Mouse (Mus musculus) brown adipose tissue, adult 24 weeks (tissue): ENCODE data around the gene Nr0b2. TPM values are rescaled to one million over a fixed set of nuclear protein-coding genes. Genes with fewer than 3 reads are reported as not detected.
"Not testable (repeated sequence)": the region's sequence is repeated elsewhere in the genome, so short reads cannot be mapped to it uniquely, and the experiment has no call there.

Experiments used
- H3K27ac ChIP-seq: fragments of 200-500 bp; replicated peaks from 2 replicates; pipeline ENCODE4 v1.5.1; 2012; ENCODE audit warnings: low read depth, mild to moderate bottlenecking, low read length
- H3K4me1 ChIP-seq: fragments of 200-500 bp; 2 replicates; pipeline ENCODE4 v1.6.1; 2012; ENCODE audit warnings: low read length, mixed read lengths; ENCODE audit not compliant: control insufficient read depth, insufficient read depth, insufficient read length
- H3K4me3 ChIP-seq: fragments of 200-500 bp; 2 replicates; pipeline ENCODE4 v1.5.1; 2012; ENCODE audit warnings: low read depth, mild to moderate bottlenecking, low read length, moderate library complexity; ENCODE audit not compliant: insufficient read depth
- polyA plus RNA-seq: library from polyadenylated mRNA; stranded (reverse); fragments of >200 nt; gene quantifications from 2 replicates; pipeline ENCODE4 v1.2.4, GENCODE M21; 2012; ENCODE audit not compliant: missing spikeins, insufficient read depth, insufficient read length

Gene Nr0b2
- polyA plus RNA-seq, result not detected in 2 replicates

- Histone ChIP-seq H3K4me1 (no peaks in the 10 kb centered on the region), H3K27ac (no peak within 1 kb of the TSS), H3K4me3 (no peak within 1 kb of the TSS)
Measured at GRCm38 (mm10) chr4:133552768-133553447, at the start of gene Nr0b2. Gene Nr0b2, plus strand, starts transcription at chr4:133553376.

DNA sequence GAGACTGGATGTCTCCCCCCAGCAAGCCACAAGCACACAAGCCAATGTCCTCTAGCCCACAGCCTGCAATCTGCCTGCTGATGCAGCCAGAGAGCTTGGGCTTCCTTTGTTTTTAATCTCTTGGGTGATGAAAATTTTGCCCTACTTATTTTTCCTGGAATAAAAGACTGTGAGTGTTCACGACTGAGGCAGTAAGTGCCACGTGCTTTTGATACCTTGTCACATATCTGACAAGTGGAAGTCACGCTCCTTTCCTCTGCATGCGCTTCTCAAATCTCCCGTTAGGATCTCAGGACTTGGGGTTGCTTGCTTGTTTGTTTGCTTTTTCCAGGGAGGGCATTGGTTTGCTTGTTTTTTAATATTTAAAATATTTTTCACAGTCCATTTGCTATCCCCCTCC, 48.9 kb upstream of the Nr0b2 start:
- no peak overlapping the region for H3K4me3 ChIP-seq
- no peaks in the 10 kb centered on the region for H3K4me1 ChIP-seq
- no peak overlapping the region for H3K27ac ChIP-seq

- H3K4me1 ChIP-seq, result no peaks in the 10 kb centered on the region
- H3K4me3 ChIP-seq, result no peak overlapping the region
- H3K27ac ChIP-seq, result no peak overlapping the region
Measured at GRCm38 (mm10) chr4:133504755-133505485, 48.3 kb upstream of the Nr0b2 start.

DNA sequence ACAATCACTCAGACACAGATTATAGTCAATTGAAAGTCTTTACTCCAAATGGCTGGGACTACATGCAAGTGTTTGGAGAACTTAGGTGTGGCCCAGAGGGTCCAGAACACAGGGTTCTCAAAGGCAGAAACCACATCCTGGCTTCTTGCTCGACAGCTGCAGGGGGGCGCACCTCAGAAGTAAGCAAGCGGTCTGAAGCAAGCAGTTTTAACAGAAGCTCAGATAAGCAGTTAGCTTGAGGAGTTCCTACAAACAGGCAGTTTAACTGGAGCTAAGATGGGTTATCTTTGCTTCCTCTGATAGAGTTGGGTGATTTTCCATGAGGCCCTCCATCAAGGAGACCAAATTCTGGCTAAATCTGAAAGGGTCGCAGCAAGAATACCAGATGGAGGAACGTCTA, 46.6 kb upstream of the Nr0b2 start:
- H3K4me1 ChIP-seq, result no peaks in the 10 kb centered on the region
- H3K4me3 ChIP-seq, result no peak overlapping the region
- H3K27ac ChIP-seq, result no peak overlapping the region

DNA sequence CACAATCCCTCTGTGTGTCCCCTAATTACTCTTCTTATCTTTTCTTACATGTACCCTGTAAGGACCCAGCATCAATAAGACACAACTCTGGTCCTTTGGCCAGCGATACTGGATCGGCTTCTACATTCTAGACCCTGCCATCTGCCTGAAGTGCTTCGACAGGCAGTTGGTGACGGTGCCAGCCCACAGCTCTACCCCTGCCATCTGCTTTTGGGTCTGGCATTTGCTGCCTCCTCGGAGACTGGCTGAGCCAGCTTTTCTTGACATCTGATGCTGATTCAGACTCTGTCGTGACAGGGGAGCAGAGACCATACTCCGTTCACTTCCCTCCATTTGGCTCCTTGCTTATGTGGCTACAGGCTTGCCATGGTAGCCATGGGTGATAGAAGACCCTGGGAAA, 44.2 kb upstream of the Nr0b2 start:
- Histone ChIP-seq H3K4me3 (no peak overlapping the region), H3K27ac (no peak overlapping the region), H3K4me1 (no peaks in the 10 kb centered on the region)

DNA sequence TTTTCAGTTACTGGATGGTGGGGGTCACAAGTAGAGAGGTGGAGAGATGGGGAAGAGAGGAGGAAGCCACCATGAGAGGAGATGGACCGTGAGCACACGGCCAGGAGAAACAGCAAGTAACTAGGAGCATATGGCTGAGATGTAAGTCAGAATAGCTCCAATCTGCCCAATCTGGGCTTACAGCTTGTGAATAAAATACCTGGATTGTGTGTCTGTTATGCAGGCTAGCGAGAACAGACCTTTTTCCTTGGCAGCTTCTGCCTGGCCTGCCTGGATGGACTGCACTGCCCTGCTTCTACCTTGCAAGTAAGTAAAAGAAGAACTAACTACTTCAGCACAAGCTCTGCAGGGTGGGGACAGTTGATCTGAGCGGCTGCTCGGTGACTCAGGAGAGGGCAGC, 42.1 kb upstream of the Nr0b2 start:
- Histone ChIP-seq H3K4me3 (no peak overlapping the region), H3K4me1 (no peaks in the 10 kb centered on the region), H3K27ac (no peak overlapping the region)

DNA sequence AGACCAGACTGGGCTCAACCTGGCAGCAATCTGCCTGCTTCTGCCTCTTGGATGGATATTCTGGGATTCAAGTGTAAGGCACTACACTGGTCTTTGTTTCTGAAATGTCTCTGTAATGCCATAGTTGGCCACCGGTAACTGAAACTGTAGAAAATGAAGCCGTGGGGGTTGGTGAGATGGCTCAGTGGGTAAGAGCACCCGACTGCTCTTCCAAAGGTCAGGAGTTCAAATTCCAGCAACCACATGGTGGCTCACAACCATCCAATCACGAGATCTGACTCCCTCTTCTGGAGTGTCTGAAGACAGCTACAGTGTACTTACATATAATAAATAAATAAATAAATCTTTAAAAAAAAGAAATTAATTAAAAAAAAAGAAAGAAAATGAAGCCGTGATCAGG, 40.7 kb upstream of the Nr0b2 start:
- H3K4me3 ChIP-seq, H3K4me1 ChIP-seq, H3K27ac ChIP-seq: not testable (repeated sequence)

GRCm38 (mm10) chr4:133512972-133513371, 40.2 kb upstream of the Nr0b2 start:
- H3K4me1 ChIP-seq, result no peaks in the 10 kb centered on the region
- H3K4me3 ChIP-seq, result no peak overlapping the region
- H3K27ac ChIP-seq, result no peak overlapping the region

GRCm38 (mm10) chr4:133518601-133519368, 34.4 kb upstream of the Nr0b2 start, which contains the start of gene Kdf1:
Gene Kdf1, plus strand, starts transcription at chr4:133518963.
- Histone ChIP-seq H3K27ac (no peak within 1 kb of the TSS), H3K4me3 (peak within 1 kb of the TSS; percentile 12; the same call in 1 of the 2 replicates), H3K4me1 (no peaks in the 10 kb centered on the region)

DNA sequence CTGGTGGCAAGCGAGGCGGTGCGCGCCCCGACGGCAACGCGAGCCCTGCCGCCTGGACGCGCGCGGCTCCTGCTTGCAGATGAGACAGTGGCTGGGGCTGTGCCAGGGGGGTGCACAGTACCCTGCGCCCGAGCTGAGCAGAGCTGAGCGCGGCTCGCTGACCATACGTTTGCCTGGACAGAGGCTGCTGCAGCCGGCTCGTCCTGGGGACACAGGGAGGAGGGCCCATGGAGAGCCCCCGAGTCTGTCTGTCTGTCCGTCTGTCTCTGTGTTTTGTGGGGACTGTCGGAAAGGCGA, 33.9 kb upstream of the Nr0b2 start:
- peak overlapping the region; percentile 12; the same call in 1 of the 2 replicates for H3K4me3 ChIP-seq
- H3K27ac ChIP-seq, result no peak overlapping the region
- H3K4me1 ChIP-seq, result no peaks in the 10 kb centered on the region

GRCm38 (mm10) chr4:133521502-133521901, 31.7 kb upstream of the Nr0b2 start:
- no peaks in the 10 kb centered on the region for H3K4me1 ChIP-seq
- H3K27ac ChIP-seq, result no peak overlapping the region
- no peak overlapping the region for H3K4me3 ChIP-seq

DNA sequence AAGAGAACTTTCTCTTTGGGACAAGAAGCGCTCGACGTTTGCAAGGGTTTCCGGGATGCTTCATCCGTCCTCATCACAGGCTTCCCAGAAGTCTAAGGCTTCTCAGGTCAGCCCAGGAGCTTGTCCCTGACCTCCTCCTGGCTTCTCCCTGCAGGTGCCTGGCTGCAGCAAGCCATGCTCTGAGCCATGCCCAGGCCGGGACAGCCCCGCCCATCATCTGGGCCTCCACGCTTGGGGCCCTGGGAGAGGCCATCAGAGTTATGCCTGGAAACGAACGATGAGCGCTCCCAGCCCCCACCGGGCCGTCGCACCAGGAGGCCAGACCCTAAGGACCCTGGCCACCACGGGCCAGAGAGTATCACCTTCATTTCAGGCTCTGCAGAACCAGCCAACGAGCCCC, 25.4 kb upstream of the Nr0b2 start:
- Histone ChIP-seq H3K4me3 (no peak overlapping the region), H3K27ac (no peak overlapping the region), H3K4me1 (no peaks in the 10 kb centered on the region)

- Histone ChIP-seq H3K4me3 (no peak overlapping the region), H3K27ac (no peak overlapping the region), H3K4me1 (no peaks in the 10 kb centered on the region)
Measured at GRCm38 (mm10) chr4:133532777-133533176, 20.4 kb upstream of the Nr0b2 start.

DNA sequence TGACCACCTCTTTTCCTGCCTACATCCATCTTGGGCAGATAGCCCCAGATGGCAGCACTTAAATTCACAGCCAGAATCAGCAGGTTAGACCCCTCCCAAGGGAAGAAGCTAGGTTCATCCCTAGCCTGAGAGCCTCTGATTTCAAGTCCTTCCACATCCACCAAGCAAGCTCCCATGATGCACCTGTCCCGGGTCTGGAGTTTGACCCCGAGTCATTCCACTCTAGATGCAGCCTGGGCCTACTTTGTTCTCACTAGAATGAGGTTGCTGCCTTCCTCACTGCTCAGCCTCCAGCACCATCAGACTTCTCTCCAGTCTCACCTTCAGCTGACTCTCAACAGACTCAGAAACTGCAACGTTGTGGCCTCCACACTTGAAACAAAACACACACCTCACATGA, 17.1 kb upstream of the Nr0b2 start:
- Histone ChIP-seq H3K4me3 (no peak overlapping the region), H3K4me1 (no peaks in the 10 kb centered on the region), H3K27ac (no peak overlapping the region)

DNA sequence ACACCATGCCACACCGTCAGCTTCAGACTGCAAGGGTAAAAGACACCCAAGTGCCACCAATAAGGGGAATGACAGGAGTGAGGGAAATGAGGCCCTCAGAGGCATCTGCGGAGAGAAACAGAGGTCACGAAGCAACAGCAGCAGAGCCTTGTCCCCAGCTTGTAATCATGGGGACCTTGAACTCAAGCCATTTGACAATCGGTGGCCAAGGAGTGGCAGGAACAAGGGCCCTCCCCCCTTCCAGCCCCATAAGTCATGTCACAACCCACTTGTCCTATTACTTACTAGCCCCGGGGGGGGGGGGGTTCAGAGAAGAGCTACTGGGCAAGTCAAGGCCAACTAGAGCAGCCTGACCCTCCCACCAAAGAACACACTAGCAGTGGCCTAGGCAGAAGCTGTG, 16.5 kb upstream of the Nr0b2 start:
- Histone ChIP-seq H3K27ac (no peak overlapping the region), H3K4me3 (no peak overlapping the region), H3K4me1 (no peaks in the 10 kb centered on the region)
